Mouse (Mus musculus): Measurements from ENCODE around the gene Gart. TPM values are rescaled to one million over a fixed set of nuclear protein-coding genes. Genes with fewer than 3 reads are reported as not detected.

The Gart gene
- polyA plus RNA-seq, 1 experiment from 2014 or later: 99.7 TPM

- no peaks in the 10 kb centered on the region for H3K36me3 ChIP-seq (ENCODE audit: control insufficient read depth, insufficient read depth, low read length)
- no peaks in the 10 kb centered on the region for H3K9me3 ChIP-seq (ENCODE audit: control insufficient read depth, low read length)
- no peak overlapping the region for H3K27ac ChIP-seq (ENCODE audit: low read length)
- H3K27me3 ChIP-seq (replicated peaks; ENCODE audit: control insufficient read depth, insufficient read depth, low read length): no peaks in the 10 kb centered on the region
- no peak for ATAC-seq
- WGBS: 53% methylated on average over 9 of the region's 9 CpGs
- no peak overlapping the region for H3K4me2 ChIP-seq (ENCODE audit: low read depth, low read length)
- H3K9ac ChIP-seq (ENCODE audit: low read depth, low read length): no peak overlapping the region
- no peak overlapping the region for H3K4me3 ChIP-seq (ENCODE audit: low read length)
- peaks cover 4% of the 10 kb centered on the region for H3K4me1 ChIP-seq (ENCODE audit: control insufficient read depth, insufficient read depth, low read length)
Measured at GRCm38 (mm10) chr16:91601693-91602092, 45.1 kb downstream of the Gart start.

DNA sequence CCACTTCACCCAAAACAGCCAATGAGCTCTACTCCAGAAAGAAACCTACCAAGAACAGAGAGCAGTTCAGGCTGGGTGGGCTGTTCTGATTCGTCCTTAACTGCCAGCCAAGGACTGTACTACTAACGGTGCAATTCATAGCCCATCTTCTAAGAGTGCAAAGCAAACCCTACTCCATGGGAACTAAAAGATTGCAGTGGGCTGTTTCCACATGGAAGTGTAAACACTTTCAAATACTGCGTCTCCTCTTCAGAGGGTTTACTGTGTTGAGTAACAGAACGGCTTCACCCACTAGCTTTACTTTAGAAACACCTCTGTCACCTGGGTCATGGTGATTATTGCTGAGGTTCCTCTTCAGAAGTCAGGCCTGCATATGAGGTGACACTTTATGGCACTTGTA, 45.7 kb downstream of the Gart start:
- WGBS: 37% methylated on average over 4 of the region's 4 CpGs
- Histone ChIP-seq H3K4me2 (ENCODE audit: low read depth, low read length) (no peak overlapping the region), H3K9me3 (ENCODE audit: control insufficient read depth, low read length) (no peaks in the 10 kb centered on the region), H3K27me3 (replicated peaks; ENCODE audit: control insufficient read depth, insufficient read depth, low read length) (no peaks in the 10 kb centered on the region), H3K4me1 (ENCODE audit: control insufficient read depth, insufficient read depth, low read length) (peaks cover 8% of the 10 kb centered on the region), H3K27ac (ENCODE audit: low read length) (no peak overlapping the region; the same call in 1 of the 2 replicates), H3K4me3 (ENCODE audit: low read length) (no peak overlapping the region), H3K36me3 (ENCODE audit: control insufficient read depth, insufficient read depth, low read length) (no peaks in the 10 kb centered on the region), H3K9ac (ENCODE audit: low read depth, low read length) (no peak overlapping the region)
- no peak for ATAC-seq

- Histone ChIP-seq H3K9ac (ENCODE audit: low read depth, low read length) (no peak overlapping the region), H3K27ac (ENCODE audit: low read length) (no peak overlapping the region), H3K36me3 (ENCODE audit: control insufficient read depth, insufficient read depth, low read length) (no peaks in the 10 kb centered on the region), H3K4me2 (ENCODE audit: low read depth, low read length) (no peak overlapping the region), H3K4me3 (ENCODE audit: low read length) (no peak overlapping the region), H3K9me3 (ENCODE audit: control insufficient read depth, low read length) (no peaks in the 10 kb centered on the region), H3K4me1 (ENCODE audit: control insufficient read depth, insufficient read depth, low read length) (peaks cover 8% of the 10 kb centered on the region), H3K27me3 (replicated peaks; ENCODE audit: control insufficient read depth, insufficient read depth, low read length) (no peaks in the 10 kb centered on the region)
- ATAC-seq: no peak
Measured at GRCm38 (mm10) chr16:91599242-91599641, 47.5 kb downstream of the Gart start.

DNA sequence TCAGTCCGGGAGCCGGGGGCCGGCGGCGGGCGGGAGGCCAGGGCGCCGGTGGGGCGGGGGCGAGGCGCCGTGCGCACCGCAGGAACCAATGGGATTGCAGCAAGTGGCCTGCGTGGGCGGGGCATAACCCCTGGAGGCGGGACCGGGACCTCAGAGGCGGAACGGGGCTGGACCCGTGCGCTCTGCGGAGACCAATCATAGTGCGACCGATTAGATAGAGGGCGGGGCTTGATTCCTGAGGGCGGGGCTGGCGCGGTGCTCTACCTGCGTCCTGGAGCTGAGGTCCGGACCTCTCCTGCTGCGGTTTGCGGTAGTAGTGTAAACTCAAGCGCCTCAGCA, 49.1 kb downstream of the Gart start, which contains the start of gene Tmem50b:
Gene Tmem50b (minus strand): TSS at position 129 of the 339 bp plus-strand sequence.
- peak; percentile 98 for ATAC-seq
- WGBS: 1% methylated on average over 26 of the region's 34 CpGs
- H3K27ac ChIP-seq (ENCODE audit: low read length): peak within 1 kb of the TSS; percentile 37; the same call in 1 of the 2 replicates

GRCm38 (mm10) chr16:91596779-91597671, 49.7 kb downstream of the Gart start:
- peak; percentile 71 for ATAC-seq
- Histone ChIP-seq H3K4me1 (ENCODE audit: control insufficient read depth, insufficient read depth, low read length) (peaks cover 8% of the 10 kb centered on the region), H3K9me3 (ENCODE audit: control insufficient read depth, low read length) (no peaks in the 10 kb centered on the region), H3K27me3 (replicated peaks; ENCODE audit: control insufficient read depth, insufficient read depth, low read length) (no peaks in the 10 kb centered on the region), H3K4me2 (ENCODE audit: low read depth, low read length) (peak overlapping the region; percentile 97), H3K36me3 (ENCODE audit: control insufficient read depth, insufficient read depth, low read length) (no peaks in the 10 kb centered on the region), H3K27ac (ENCODE audit: low read length) (peak overlapping the region; percentile 37; the same call in 1 of the 2 replicates), H3K4me3 (ENCODE audit: low read length) (peak overlapping the region; percentile 83), H3K9ac (ENCODE audit: low read depth, low read length) (peak overlapping the region; percentile 82)
- 1% methylated on average over 69 of the region's 75 CpGs for WGBS

More for the DNA sequence above, 49.1 kb downstream of the Gart start, which contains the start of gene Tmem50b:
- peak within 1 kb of the TSS; percentile 97 for H3K4me2 ChIP-seq (ENCODE audit: low read depth, low read length)
- H3K4me1 ChIP-seq (ENCODE audit: control insufficient read depth, insufficient read depth, low read length): peaks cover 8% of the 10 kb centered on the region
- no peaks in the 10 kb centered on the region for H3K27me3 ChIP-seq (replicated peaks; ENCODE audit: control insufficient read depth, insufficient read depth, low read length)
- no peaks in the 10 kb centered on the region for H3K9me3 ChIP-seq (ENCODE audit: control insufficient read depth, low read length)
- H3K9ac ChIP-seq (ENCODE audit: low read depth, low read length): peak within 1 kb of the TSS; percentile 82
- H3K4me3 ChIP-seq (ENCODE audit: low read length): peak within 1 kb of the TSS; percentile 83
- H3K36me3 ChIP-seq (ENCODE audit: control insufficient read depth, insufficient read depth, low read length): no peaks in the 10 kb centered on the region

DNA sequence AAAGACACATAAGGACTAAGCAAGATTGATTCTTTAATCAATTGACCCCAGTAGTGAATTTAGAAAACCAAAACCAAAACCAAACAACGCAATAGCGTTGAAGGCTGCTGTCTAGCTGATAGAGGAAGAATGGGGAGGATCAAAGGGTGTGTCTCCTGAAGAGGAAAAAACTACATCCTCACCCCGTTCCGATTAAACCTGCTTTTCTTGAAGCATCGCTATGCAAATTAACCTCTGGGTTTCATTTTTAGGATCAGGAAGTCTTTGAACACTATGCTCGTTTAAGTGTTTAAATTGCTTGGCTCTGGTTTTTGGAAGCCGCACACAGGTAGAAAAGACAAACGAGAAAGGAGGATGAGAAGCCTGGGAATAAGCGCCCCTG, 50.4 kb downstream of the Gart start:
- peaks cover 8% of the 10 kb centered on the region for H3K4me1 ChIP-seq (ENCODE audit: control insufficient read depth, insufficient read depth, low read length)
- H3K9me3 ChIP-seq (ENCODE audit: control insufficient read depth, low read length): no peaks in the 10 kb centered on the region
- no peak for ATAC-seq
- H3K27me3 ChIP-seq (replicated peaks; ENCODE audit: control insufficient read depth, insufficient read depth, low read length): no peaks in the 10 kb centered on the region
- H3K36me3 ChIP-seq (ENCODE audit: control insufficient read depth, insufficient read depth, low read length): no peaks in the 10 kb centered on the region
- peak overlapping the region; percentile 83 for H3K4me3 ChIP-seq (ENCODE audit: low read length)
- no peak overlapping the region for H3K27ac ChIP-seq (ENCODE audit: low read length)
- WGBS: 14% methylated on average over 9 of the region's 9 CpGs
- H3K4me2 ChIP-seq (ENCODE audit: low read depth, low read length): peak overlapping the region; percentile 97
- peak overlapping the region; percentile 82; the same call in 1 of the 2 replicates for H3K9ac ChIP-seq (ENCODE audit: low read depth, low read length)

DNA sequence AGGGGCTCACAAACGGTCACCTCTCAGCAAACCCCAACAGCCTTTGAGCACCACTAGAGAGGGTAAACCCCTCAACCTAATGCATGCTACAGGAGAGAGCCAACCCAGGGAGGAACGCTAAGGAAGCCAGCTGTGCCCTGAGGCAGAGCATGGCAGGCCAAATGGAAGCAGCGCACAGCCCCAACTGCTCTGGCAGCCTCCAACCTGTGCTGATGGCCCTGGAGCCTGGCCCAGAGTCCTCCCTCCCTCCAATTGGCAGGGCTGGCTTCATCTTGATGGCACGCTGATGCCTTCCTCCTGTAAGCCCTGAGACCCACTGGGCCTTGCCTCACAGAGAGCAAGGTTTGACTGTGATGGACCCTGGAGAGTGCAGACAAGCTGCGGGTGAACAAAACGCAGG, 51.7 kb downstream of the Gart start:
- no peak overlapping the region for H3K4me2 ChIP-seq (ENCODE audit: low read depth, low read length)
- H3K9me3 ChIP-seq (ENCODE audit: control insufficient read depth, low read length): no peaks in the 10 kb centered on the region
- no peak overlapping the region for H3K27ac ChIP-seq (ENCODE audit: low read length)
- 0 out of 2 replicates have a peak overlapping the region, but pooled peaks have one; percentile 12 for H3K9ac ChIP-seq (ENCODE audit: low read depth, low read length)
- ATAC-seq: no peak
- H3K36me3 ChIP-seq (ENCODE audit: control insufficient read depth, insufficient read depth, low read length): no peaks in the 10 kb centered on the region
- H3K27me3 ChIP-seq (replicated peaks; ENCODE audit: control insufficient read depth, insufficient read depth, low read length): no peaks in the 10 kb centered on the region
- WGBS: 86% methylated on average over 6 of the region's 6 CpGs
- no peak overlapping the region for H3K4me3 ChIP-seq (ENCODE audit: low read length)
- H3K4me1 ChIP-seq (ENCODE audit: control insufficient read depth, insufficient read depth, low read length): peaks cover 11% of the 10 kb centered on the region

- no peaks in the 10 kb centered on the region for H3K36me3 ChIP-seq (ENCODE audit: control insufficient read depth, insufficient read depth, low read length)
- no peak for ATAC-seq
- H3K9ac ChIP-seq (ENCODE audit: low read depth, low read length): no peak overlapping the region
- no peaks in the 10 kb centered on the region for H3K9me3 ChIP-seq (ENCODE audit: control insufficient read depth, low read length)
- H3K4me2 ChIP-seq (ENCODE audit: low read depth, low read length): no peak overlapping the region
- no peak overlapping the region for H3K4me3 ChIP-seq (ENCODE audit: low read length)
- WGBS: 53% methylated on average over 3 of the region's 3 CpGs
- peaks cover 11% of the 10 kb centered on the region for H3K4me1 ChIP-seq (ENCODE audit: control insufficient read depth, insufficient read depth, low read length)
- H3K27me3 ChIP-seq (replicated peaks; ENCODE audit: control insufficient read depth, insufficient read depth, low read length): no peaks in the 10 kb centered on the region
- H3K27ac ChIP-seq (ENCODE audit: low read length): no peak overlapping the region
Measured at GRCm38 (mm10) chr16:91593262-91593661, 53.5 kb downstream of the Gart start.

- Histone ChIP-seq H3K36me3 (ENCODE audit: control insufficient read depth, insufficient read depth, low read length) (no peaks in the 10 kb centered on the region), H3K27me3 (replicated peaks; ENCODE audit: control insufficient read depth, insufficient read depth, low read length) (no peaks in the 10 kb centered on the region), H3K4me1 (ENCODE audit: control insufficient read depth, insufficient read depth, low read length) (peaks cover 11% of the 10 kb centered on the region), H3K4me3 (ENCODE audit: low read length) (no peak overlapping the region), H3K9me3 (ENCODE audit: control insufficient read depth, low read length) (no peaks in the 10 kb centered on the region), H3K9ac (ENCODE audit: low read depth, low read length) (no peak overlapping the region), H3K27ac (ENCODE audit: low read length) (0 out of 2 replicates have a peak overlapping the region, but pooled peaks have one; percentile 15), H3K4me2 (ENCODE audit: low read depth, low read length) (no peak overlapping the region)
- ATAC-seq: no peak
- 48% methylated on average over 8 of the region's 8 CpGs for WGBS
Measured at GRCm38 (mm10) chr16:91592162-91592561, 54.6 kb downstream of the Gart start.
